Mouse (Mus musculus) lung, adult 2 months (tissue): ENCODE data around the gene Pelo. TPM values are rescaled to one million over a fixed set of nuclear protein-coding genes. Genes with fewer than 3 reads are reported as not detected.

Experiments used
- DNase-seq: peaks from one replicate; pipeline ENCODE4 v3.0.0; 2022
- H3K4me1 ChIP-seq: fragments of 200-500 bp; 2 replicates; pipeline ENCODE4 v1.6.1; 2011; ENCODE audit warnings: low read length; ENCODE audit not compliant: control insufficient read depth, insufficient read depth
- H3K4me3 ChIP-seq: fragments of 200-500 bp; replicated peaks from 2 replicates; pipeline ENCODE3; 2011; ENCODE audit warnings: low read depth, mild to moderate bottlenecking, control low read depth, low read length; ENCODE audit errors: extremely low read depth
- CTCF ChIP-seq: fragments of 200-500 bp; IDR thresholded peaks from 2 replicates; pipeline ENCODE4 v1.5.1; 2011; ENCODE audit warnings: mild to moderate bottlenecking, low read length, control low read depth; ENCODE audit not compliant: insufficient read depth
- POLR2A ChIP-seq: fragments of 200-500 bp; IDR thresholded peaks from 2 replicates; pipeline ENCODE4 v1.6.1; 2011; ENCODE audit warnings: low read depth, mild to moderate bottlenecking, control low read depth, low read length, borderline replicate concordance; ENCODE audit errors: extremely low read depth
- WGBS: fragments of 180-500 bp; shearing (Covaris S2); methylation state at CpG from one replicate; pipeline ENCODE4 v1.1.7; 2018; 5-methylcytosine and 5-hydroxymethylcytosine counted together
- polyA plus RNA-seq: library from polyadenylated mRNA; depleted of rRNA; stranded (reverse); fragments of >200 nt; gene quantifications from 2 replicates; pipeline ENCODE4 v1.2.3, GENCODE M21; 2012

Pelo gene
- polyA plus RNA-seq, 1 experiment = 30.2 TPM

- peaks cover 18% of the 10 kb centered on the region for H3K4me1 ChIP-seq
- H3K4me3 ChIP-seq = no peak overlapping the region
- WGBS = 61% methylated on average over 7 of the region's 7 CpGs
- DNase-seq = no peak
- TF ChIP-seq CTCF (no peak), POLR2A (no peak)
Observed at GRCm38 (mm10) chr13:115082339-115082738, 7.6 kb downstream of the Pelo start.

- Histone ChIP-seq H3K4me3 (no peak overlapping the region), H3K4me1 (peaks cover 13% of the 10 kb centered on the region)
- no peak for DNase-seq
- TF ChIP-seq POLR2A (no peak), CTCF (no peak)
- 68% methylated on average over 3 of the region's 3 CpGs for WGBS
Observed at GRCm38 (mm10) chr13:115079996-115080585, 9.9 kb downstream of the Pelo start.

DNA sequence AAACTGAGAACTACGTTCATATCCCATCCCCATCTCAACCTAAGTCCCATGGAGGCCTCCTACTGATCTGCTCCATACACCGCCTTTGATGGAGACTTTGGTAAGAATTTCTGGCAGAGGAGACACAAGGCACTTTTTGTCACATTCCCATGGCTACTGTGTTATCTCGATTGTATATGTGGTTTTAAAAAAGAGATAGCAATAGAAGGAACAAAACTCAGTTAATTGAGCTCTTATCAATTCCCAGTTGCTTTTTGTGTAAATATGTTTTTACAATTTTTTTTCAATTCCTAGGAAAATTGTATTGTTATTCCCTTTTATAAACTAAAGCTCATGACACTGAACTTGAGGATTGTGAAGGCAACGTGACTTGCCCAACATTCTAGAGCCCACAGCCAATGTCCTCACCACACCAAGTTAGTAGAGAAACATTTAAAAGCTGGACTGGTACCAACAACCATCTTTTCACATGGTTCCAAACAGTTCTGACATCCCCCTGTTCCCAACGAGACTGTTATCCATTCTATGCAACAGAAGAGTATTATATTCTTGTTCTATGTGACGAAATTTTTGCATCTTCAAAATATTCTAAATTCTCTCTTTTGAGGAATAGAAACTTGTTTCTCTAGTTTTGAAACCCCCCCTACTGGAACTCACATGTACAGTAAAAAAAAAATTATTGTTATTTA, 10.8 kb downstream of the Pelo start:
- no peak overlapping the region for H3K4me3 ChIP-seq
- no peak for DNase-seq
- peaks cover 15% of the 10 kb centered on the region for H3K4me1 ChIP-seq
- WGBS = 57% methylated on average over 6 of the region's 6 CpGs
- TF ChIP-seq CTCF = no peak
- TF ChIP-seq POLR2A = no peak

- Histone ChIP-seq H3K4me3 (no peak overlapping the region), H3K4me1 (peaks cover 18% of the 10 kb centered on the region)
- TF ChIP-seq CTCF (no peak), POLR2A (no peak)
- no peak for DNase-seq
- 50% methylated on average over 9 of the region's 9 CpGs for WGBS
Observed at GRCm38 (mm10) chr13:115077346-115078134, 12.4 kb downstream of the Pelo start.

DNA sequence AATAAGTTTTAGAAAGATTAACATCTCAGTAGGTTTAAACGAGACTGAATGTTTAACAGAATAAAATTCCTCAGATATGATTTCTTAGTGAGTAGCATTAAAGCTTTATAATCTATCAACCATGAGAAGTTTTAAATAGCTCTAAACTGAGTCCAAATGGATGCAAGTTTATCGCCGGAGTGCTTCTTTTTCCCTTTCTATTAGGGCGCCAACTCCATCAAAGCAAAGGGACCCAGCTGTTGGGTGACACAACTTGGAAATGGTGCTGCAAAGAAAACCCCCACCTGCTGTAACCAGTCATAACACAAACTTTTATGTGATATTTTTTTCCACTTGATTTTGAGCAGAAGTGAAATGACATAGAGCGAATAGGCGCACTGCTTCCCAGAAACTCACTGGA, 17.6 kb downstream of the Pelo start:
- no peak overlapping the region for H3K4me3 ChIP-seq
- peaks cover 12% of the 10 kb centered on the region for H3K4me1 ChIP-seq
- 77% methylated on average over 6 of the region's 6 CpGs for WGBS
- no peak for DNase-seq
- TF ChIP-seq CTCF (no peak), POLR2A (no peak)

- 46% methylated on average over 3 of the region's 3 CpGs for WGBS
- H3K4me3 ChIP-seq = no peak overlapping the region
- H3K4me1 ChIP-seq = peaks cover 10% of the 10 kb centered on the region
- no peak for DNase-seq
- TF ChIP-seq CTCF = no peak
- no peak for TF ChIP-seq POLR2A
Observed at GRCm38 (mm10) chr13:115071431-115071830, 18.6 kb downstream of the Pelo start.

GRCm38 (mm10) chr13:115067968-115068330, 22.0 kb downstream of the Pelo start:
- DNase-seq = no peak
- Histone ChIP-seq H3K4me3 (no peak overlapping the region), H3K4me1 (peaks cover 7% of the 10 kb centered on the region)
- WGBS = 79% methylated on average over 1 of the region's 1 CpGs
- TF ChIP-seq POLR2A (no peak), CTCF (no peak)

GRCm38 (mm10) chr13:115067324-115067967, 22.5 kb downstream of the Pelo start:
- TF ChIP-seq CTCF (no peak), POLR2A (no peak)
- H3K4me1 ChIP-seq = peaks cover 5% of the 10 kb centered on the region
- no peak for DNase-seq
- no peak overlapping the region for H3K4me3 ChIP-seq
- WGBS = 86% methylated on average over 4 of the region's 4 CpGs

- no peak for TF ChIP-seq POLR2A
- TF ChIP-seq CTCF = no peak
- 62% methylated on average over 5 of the region's 5 CpGs for WGBS
Observed at GRCm38 (mm10) chr13:115057555-115057954, 32.4 kb downstream of the Pelo start.

GRCm38 (mm10) chr13:115054783-115055182, 35.2 kb downstream of the Pelo start:
- WGBS = 21% methylated on average over 9 of the region's 9 CpGs
- TF ChIP-seq CTCF (no peak), POLR2A (no peak)
- DNase-seq = no peak
- peaks cover 11% of the 10 kb centered on the region for H3K4me1 ChIP-seq
- no peak overlapping the region for H3K4me3 ChIP-seq

More at GRCm38 (mm10) chr13:115057555-115057954, 32.4 kb downstream of the Pelo start:
- DNase-seq = no peak
- Histone ChIP-seq H3K4me1 (peaks cover 5% of the 10 kb centered on the region), H3K4me3 (no peak overlapping the region)
